Mouse (Mus musculus) C2C12 (cell line): ENCODE data around the gene Pld5.

Experiments
- CTCF ChIP-seq: IDR thresholded peaks from one replicate; pipeline ENCODE4 v1.5.1; 2011; ENCODE audit not compliant: control insufficient read depth, insufficient read depth, insufficient read length
- MYOD1 ChIP-seq: IDR thresholded peaks from one replicate; pipeline ENCODE4 v1.6.1; 2011; ENCODE audit warnings: low read depth; ENCODE audit not compliant: control insufficient read depth, insufficient read length

DNA sequence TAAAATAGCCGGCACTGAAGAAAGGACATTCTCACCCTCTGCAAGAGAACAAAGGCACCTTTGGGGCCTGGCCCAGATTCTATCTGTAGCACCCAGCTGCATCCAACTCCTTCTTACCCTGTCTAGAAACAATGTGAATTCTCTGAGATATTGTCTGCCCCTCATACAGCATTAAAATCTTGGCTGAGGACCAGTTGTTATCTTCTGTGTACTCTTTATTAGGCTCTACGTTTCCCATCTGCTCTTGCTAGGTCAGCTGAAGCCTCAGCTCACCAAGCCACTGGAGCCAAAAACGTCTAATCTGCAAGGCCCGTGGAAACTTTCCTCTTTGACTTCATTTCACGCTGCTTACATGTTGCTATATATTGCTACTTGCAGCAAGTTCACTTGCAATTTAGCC lies 228.1 kb downstream of the Pld5 start:
- no peak for TF ChIP-seq CTCF
- no peak for TF ChIP-seq MYOD1
